Mouse (Mus musculus) effector memory CD4-positive, alpha-beta T cell, adult 5 months (primary cell): ENCODE data around the gene Zfp974. TPM values are rescaled to one million over a fixed set of nuclear protein-coding genes. Genes with fewer than 3 reads are reported as not detected.

Experiments
- polyA plus RNA-seq: library from polyadenylated mRNA; unstranded; fragments of 100-300 nt; shearing (Covaris generic); gene quantifications from one replicate; pipeline ENCODE4 v1.2.1, GENCODE M21; 2017

Gene Zfp974
- polyA plus RNA-seq: 4.5 TPM

DNA sequence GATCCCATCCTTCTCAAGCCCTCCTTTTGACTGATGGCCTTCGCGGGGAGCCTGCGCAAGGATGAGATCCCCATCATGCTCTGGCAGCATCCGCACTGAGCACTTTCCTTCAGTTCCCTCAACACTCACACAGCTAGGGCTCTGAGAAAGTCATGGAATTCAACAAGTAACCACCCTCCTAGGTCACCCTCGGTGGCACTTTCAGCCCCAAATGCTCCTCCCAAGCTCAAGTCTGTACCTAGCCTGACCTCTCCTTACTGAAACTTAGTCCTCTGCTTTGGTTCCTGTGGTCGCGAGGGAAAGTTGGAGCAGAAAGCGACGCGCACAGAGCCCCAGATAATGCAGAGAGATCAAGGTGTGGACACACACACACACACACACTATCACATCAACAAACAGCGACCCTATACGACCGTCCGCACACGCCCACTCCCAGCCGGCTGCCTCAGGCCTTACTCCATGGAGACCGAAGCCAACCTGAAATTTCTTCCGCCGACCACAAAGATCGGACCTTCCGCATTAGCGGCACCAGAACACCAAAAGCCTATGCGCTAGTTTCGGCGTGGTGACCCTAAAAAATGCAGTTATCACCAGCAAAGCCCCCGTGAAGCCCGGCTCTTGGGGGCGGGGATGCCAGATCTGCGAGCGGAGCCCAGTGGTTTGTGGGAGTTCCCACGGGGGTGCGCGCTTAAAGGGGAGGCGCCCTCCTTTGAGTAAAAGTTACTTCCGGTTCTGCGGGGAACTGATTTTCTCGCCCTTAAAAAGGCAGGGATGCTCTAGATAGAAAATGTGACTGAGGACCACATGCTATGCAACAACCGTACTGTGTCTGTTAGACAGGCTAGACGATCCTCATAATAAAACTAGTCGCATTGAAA is at the start of gene Zfp974:
Zfp974 (minus strand) TSS at position 643 of the 878 bp plus-strand sequence.

Other genes starting within 250 kb of the Zfp974 start
- gene Zfp607b, start 240.1 kb downstream of the Zfp974 start, polyA plus RNA-seq: 0.79 TPM
- 6.8 TPM for gene Zfp60, start 198.1 kb downstream of the Zfp974 start, polyA plus RNA-seq
- gene Zfp626, start 122.3 kb downstream of the Zfp974 start, polyA plus RNA-seq: 1.2 TPM
- gene Zfp59, start 90.9 kb downstream of the Zfp974 start, polyA plus RNA-seq: 3.8 TPM
- 9.9 TPM for gene Zfp607a, start 71.9 kb downstream of the Zfp974 start, polyA plus RNA-seq
- 6.2 TPM for gene Zfp780b, start 49.7 kb upstream of the Zfp974 start, polyA plus RNA-seq
- 7.2 TPM for gene Zfp850, start 84.7 kb upstream of the Zfp974 start, polyA plus RNA-seq
- 136 TPM for gene Psmc4, start 120.6 kb upstream of the Zfp974 start, polyA plus RNA-seq
- gene Fcgbp, start 141.8 kb upstream of the Zfp974 start, polyA plus RNA-seq: 0.11 TPM
- not detected for gene 9530053A07Rik, start 200.0 kb upstream of the Zfp974 start, polyA plus RNA-seq
- 190 TPM for gene Fbl, start 240.2 kb upstream of the Zfp974 start, polyA plus RNA-seq